Mouse (Mus musculus) adrenal gland, adult 10 weeks (tissue): ENCODE measurements around the gene Sgcg. TPM values are rescaled to one million over a fixed set of nuclear protein-coding genes. Genes with fewer than 3 reads are reported as not detected.

ENCODE experiments used
- polyA plus RNA-seq: library from polyadenylated mRNA; stranded (reverse); fragments of 350-450 nt; fragmentation: Illumina TruSeq; extraction: RNeasy Lipid Tissue Mini Kit (QIAGEN cat#74804); gene quantifications from one replicate; pipeline ENCODE4 v1.2.3, GENCODE M21; 2014; ENCODE audit warnings: low read depth, low replicate concordance

The Sgcg gene
- 0.29 TPM for polyA plus RNA-seq

DNA sequence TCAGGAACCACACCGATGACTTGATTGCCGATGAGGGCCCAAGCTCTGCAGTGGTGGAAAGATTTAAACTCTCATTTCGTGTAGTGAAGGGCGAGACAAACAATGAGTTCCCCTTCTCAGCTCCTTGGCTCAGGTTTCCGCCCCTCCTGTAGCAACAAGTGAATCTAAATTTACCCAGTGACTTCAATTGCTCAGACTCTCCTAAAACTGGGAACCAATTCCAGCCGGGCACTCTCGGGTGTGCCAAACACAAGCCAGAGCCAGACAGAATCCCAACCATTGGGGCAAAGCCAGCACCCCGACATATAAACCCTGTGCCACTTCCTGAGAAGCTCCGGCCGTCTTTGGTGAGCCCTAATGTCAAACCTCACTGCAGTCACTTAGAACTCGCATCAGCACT lies at the start of gene Sgcg:
Gene Sgcg (minus strand): TSS at position 139 of the 400 bp plus-strand sequence.

Other genes starting within 250 kb of the Sgcg start
- gene Tnfrsf19, start 212.0 kb downstream of the Sgcg start, polyA plus RNA-seq = 135 TPM
- gene Sacs, start 120.0 kb downstream of the Sgcg start, polyA plus RNA-seq = 16.6 TPM
- 0.82 TPM for gene Arl11, start 51.3 kb upstream of the Sgcg start, polyA plus RNA-seq
- gene Ebpl, start 101.9 kb upstream of the Sgcg start, polyA plus RNA-seq = 3.8 TPM
- gene Kpna3, start 181.4 kb upstream of the Sgcg start, polyA plus RNA-seq = 143 TPM